Mouse (Mus musculus) stomach, adult 2 months (tissue): ENCODE results near the gene Calm2. TPM values are rescaled to one million over a fixed set of nuclear protein-coding genes. Genes with fewer than 3 reads are reported as not detected.

Experiments used
- polyA plus RNA-seq: library from polyadenylated mRNA; depleted of rRNA; stranded (reverse); fragments of >200 nt; gene quantifications from 2 replicates; pipeline ENCODE4 v1.2.3, GENCODE M21; 2012; rRNA removed

Calm2 gene
- 2.3 and 4.1 TPM in 2 replicates for polyA plus RNA-seq

GRCm38 (mm10) chr17:87446767-87447611 is at the start of gene Calm2:
Gene Calm2, minus strand, starts transcription at chr17:87446935.

GRCm38 (mm10) chr17:87427511-87427910 is 19.2 kb downstream of the Calm2 start, which contains the start of gene Stpg4:
Gene Stpg4, minus strand, starts transcription at chr17:87427741.

Other genes with a start within 250 kb of the Calm2 start
- 23.2 and 31.0 TPM in 2 replicates for gene Mcfd2, start 181.0 kb downstream of the Calm2 start, polyA plus RNA-seq
- gene Ttc7, start 164.0 kb downstream of the Calm2 start, polyA plus RNA-seq = 45.7 and 111 TPM in 2 replicates
- gene Stpg4, start 19.2 kb downstream of the Calm2 start, polyA plus RNA-seq = not detected in 2 replicates
- 142 and 152 TPM in 2 replicates for gene Epcam, start 189.0 kb upstream of the Calm2 start, polyA plus RNA-seq
- 1.1 and 1.2 TPM in 2 replicates for gene Msh2, start 225.4 kb upstream of the Calm2 start, polyA plus RNA-seq